Mouse (Mus musculus): ENCODE measurements around the gene Rasa3.
A peak's percentile ranks its signal among the peaks of the same experiment; 100 is the strongest.

- no peak for TF ChIP-seq CTCF (IDR thresholded peaks at IDR 0.05)
- peak; percentile 84; the same call in 1 of the 2 replicates for TF ChIP-seq EP300 (IDR thresholded peaks at IDR 0.05)
Measured at GRCm38 (mm10) chr8:13624863-13625262, 52.5 kb downstream of the Rasa3 start.

Measured in lung, postnatal 0 days (tissue).